Mouse (Mus musculus): Measurements from ENCODE around the gene Kifc3.

DNA sequence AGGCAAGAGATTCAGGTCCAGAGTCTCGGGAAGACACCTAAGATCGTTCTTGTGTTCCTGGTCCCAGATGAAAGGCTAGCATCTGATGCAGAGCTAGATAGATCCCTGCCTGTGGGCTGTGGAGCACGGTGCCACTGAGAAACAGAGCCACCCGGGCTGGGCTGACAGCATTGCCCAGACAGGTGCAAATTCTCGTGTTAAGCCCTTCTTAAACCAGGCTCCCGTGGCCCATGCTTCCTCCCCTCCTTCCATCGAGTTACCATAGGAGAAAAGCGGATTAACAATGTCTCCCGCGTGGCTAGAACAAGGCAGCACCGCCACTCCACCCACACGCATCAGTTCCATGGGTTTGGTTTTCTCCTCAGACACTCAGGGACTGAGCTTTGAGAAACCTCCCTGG, 18.4 kb downstream of the Kifc3 start:
- TF ChIP-seq POLR2A (IDR thresholded peaks at IDR 0.05; ENCODE audit: borderline replicate concordance, control insufficient read depth, low read depth, low read length) (no peak), CTCF (IDR thresholded peaks at IDR 0.05; ENCODE audit: control insufficient read depth, insufficient read depth, low read length) (no peak)
